Mouse (Mus musculus): Measurements from ENCODE around the gene Farsb.

Gene Farsb

DNA sequence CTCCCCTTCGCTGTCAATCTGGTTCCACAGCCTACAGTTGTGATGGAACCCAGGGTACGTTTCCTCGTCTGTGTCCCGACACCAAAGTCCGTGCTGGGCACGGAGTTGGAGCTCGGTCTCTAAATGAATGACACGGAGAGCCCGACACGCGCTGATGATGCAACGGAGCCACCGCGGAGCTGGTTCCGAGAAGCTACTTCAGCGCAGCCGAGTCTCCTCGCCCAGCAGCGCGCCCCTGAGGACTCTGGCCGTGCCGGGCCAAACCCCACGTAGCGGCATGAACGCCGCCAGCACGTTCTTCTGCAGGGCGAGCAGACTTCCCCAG, 308 bp downstream of the Farsb start:
- no peak for ATAC-seq (ENCODE audit: insufficient number of reproducible peaks, low FRiP score, low TSS enrichment)

DNA sequence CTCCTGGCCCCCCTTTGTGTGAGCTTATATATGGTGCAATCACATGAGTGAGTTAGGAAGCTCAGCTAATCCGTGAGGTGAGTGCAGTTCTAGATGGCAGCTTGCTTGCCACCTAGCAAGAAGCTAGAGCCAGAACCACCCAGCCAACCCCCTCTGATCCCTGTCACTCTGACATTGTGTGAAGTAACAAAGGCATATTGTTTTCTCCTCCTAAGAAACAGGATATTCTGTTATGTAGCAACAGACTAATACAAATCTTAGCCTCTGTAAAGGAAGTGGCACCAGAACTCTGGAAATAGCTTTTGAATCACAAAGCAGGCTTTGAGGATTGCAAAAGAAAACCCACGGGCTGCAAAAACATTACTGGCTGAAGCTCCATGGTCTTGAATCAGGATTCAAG, 4.3 kb downstream of the Farsb start:
- no peak for ATAC-seq (ENCODE audit: insufficient number of reproducible peaks, low FRiP score, low TSS enrichment)

DNA sequence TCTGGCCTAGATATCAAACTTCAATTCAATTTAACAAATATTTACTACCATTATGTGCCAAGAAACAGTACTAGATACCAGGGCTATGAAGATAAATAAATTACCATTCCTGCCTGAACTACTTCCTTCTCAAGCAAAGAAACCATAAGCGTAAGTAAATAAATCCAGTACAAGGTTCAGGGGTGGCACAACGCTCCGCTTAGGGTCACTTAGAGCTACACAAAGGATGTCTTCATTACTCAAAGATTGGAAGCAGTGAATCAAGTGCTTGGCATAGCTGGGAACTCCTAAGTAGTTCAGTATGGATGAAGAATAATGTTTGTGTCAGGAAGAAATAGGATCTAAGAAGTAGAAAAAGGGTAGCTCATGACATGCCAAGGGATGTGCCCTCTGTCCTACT, 5.3 kb downstream of the Farsb start:
- ATAC-seq (ENCODE audit: insufficient number of reproducible peaks, low FRiP score, low TSS enrichment), result no peak

DNA sequence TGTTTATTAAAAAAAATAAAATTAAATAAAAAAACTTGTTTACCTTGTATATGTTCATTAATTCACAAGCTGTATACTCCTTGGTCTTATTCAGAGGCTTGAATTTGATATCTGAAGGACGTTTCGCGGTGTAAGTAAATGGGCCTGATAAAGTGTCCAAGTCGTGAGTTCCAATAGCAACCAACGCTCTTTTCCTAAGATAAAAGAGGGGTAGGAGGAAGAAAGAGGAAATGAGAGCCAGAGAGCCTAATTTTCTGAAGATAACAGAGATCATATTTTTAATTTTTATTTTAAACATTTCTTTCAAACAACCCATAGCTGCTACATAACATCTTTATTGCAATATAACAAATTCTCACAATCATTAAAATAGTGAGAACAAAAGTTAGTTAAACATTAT, 16.3 kb downstream of the Farsb start:
- ATAC-seq (ENCODE audit: insufficient number of reproducible peaks, low FRiP score, low TSS enrichment), result no peak

DNA sequence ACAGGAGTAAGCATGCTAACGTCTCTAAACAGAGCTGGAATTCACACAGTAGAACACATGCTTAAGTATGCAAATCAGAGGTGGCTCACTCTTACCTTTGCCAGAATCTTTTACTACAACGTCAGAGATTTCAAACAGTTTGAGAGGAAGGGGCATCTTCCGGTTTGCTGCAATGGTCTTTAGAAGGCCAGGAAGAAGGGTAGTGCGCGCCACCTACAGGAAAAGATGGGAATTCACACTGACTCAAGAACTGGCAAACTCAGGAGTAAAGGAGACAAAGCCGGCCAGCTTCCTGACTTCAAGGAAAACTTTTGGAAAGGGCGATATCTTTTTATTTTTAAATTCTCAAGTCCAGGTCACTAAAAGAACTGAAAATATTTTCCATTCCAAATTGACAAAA, 34.0 kb downstream of the Farsb start:
- no peak for ATAC-seq (ENCODE audit: insufficient number of reproducible peaks, low FRiP score, low TSS enrichment)

DNA sequence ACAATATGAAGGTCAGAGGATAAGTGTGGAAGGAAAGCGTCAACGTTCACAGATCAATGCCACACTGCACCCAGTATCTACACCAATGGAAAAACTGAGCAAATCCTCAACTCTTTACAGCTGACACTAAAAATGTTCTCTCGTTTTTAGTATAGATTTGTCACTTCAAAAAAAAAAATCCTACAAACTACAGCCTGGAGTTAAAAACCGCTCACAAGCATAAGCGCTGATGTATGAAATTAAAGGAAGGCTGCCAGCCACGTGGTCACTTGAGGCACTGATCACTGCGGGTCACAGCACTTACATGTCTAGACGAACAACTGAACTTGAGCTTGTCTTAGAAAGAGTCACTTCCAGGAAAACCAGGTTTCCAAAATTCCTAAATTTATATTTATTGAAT, 34.8 kb downstream of the Farsb start:
- ATAC-seq (ENCODE audit: insufficient number of reproducible peaks, low FRiP score, low TSS enrichment), result no peak

DNA sequence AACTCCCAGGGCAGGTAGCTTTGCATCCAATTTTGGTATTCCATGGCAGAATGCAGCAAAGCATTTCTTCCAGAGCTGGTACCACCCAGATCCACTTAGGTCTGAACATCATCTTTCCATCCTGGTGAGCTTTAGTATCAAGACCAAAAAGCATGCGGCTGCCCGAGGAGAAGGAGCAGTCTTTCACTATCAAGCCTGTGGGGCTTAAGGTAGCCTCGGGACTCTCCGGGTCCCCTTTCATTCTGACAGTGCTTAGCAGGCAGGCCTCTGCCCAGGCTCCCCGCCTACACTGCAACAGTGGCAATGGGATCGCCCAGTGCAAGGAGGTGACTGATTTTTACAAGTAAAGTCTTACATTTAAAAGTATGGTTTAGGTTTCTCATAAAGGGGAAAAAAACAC, 36.2 kb downstream of the Farsb start:
- no peak for ATAC-seq (ENCODE audit: insufficient number of reproducible peaks, low FRiP score, low TSS enrichment)

DNA sequence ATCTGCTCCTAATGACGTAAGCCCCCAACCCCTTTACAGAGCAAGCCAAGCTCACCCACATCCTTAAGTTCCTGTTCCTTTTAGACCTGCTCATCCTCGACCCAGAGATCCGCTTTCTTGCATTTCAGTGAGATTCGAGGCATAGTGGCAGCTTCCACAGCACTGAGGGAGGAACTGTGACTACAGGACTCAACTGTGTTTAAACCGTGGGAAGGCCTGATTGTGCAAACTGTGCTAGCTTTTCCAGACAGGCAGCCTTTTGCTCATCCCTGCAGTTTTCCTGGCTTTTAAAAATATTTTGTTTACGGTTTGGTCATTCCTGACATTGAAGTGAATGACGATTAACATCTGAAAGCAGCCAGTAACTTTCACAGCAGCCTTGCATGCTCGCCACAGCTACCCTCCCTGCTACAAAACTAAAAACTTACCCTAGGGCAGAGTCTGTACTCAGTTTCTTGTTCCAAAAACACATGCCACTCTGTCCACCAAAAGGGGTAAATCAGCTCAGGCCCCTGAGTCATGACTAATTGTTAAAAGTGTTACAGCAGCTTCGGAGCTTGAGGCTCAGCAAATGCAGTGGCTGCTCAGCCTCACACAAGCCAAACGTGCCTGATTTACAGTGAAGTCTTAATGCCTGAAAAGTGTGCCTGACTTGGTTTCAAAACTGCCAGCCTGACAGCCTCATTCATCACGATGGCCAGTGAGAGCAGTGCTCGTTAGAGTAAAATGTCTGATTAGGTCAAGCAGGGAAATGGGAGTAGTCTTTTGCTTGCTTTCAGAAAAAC, 37.4 kb downstream of the Farsb start:
- ATAC-seq (ENCODE audit: insufficient number of reproducible peaks, low FRiP score, low TSS enrichment), result no peak

DNA sequence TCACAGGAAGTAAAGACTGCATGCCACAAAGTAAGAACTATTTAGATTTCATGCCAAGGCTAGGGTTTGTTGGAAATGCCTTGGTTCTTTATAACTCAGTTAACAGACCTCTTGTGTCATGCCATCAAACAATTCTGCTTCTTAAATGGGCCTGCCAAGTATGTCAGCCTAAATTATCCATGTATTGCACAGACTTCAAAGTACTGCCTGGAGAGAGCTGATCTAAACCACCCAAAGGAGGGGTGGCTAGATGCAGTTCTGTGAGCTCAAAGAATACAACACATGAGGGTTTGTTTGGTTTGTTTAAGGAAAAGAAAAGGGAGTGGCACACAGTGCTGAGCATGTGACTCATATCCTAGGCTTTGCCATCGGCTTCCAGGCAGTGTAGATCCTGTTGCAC, 40.6 kb downstream of the Farsb start:
- no peak for ATAC-seq (ENCODE audit: insufficient number of reproducible peaks, low FRiP score, low TSS enrichment)

DNA sequence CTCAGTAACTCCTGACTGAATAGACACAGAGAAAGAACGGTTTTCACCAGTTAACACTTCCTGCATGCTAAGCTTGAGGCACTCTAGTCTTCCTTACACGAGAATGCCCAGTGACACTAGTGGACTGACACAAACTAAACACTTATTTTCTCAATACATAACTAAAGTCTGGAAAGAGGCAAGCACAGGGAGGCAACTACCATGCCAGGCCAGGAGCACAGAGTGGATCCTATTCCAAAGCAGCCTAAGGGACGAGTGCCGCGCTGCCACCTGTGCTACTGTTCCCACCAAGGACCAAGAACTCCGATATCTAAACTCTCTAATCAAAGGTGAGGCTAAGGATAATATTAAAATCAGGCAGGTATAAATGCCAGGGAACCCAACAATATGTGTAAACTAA, 42.0 kb downstream of the Farsb start:
- ATAC-seq (ENCODE audit: insufficient number of reproducible peaks, low FRiP score, low TSS enrichment), result no peak

DNA sequence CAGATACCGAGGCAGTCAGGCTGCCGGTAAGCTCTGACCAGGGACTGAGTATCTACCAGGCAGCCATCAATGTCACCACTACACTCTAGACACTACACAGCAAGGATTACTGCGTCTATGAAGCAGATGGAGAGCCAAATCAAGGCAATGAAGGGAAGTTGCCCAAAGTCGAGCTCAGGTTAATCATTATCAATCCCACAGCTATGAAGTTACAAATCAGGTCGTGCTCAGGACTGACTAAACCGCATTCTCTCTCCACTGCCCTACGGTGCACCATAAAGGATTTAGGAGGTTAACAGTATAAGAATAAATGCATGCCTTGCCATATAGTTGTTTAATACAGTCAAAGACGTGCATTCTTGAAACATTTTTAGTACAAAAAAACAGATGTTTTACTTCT, 42.5 kb downstream of the Farsb start:
- ATAC-seq (ENCODE audit: insufficient number of reproducible peaks, low FRiP score, low TSS enrichment), result no peak

DNA sequence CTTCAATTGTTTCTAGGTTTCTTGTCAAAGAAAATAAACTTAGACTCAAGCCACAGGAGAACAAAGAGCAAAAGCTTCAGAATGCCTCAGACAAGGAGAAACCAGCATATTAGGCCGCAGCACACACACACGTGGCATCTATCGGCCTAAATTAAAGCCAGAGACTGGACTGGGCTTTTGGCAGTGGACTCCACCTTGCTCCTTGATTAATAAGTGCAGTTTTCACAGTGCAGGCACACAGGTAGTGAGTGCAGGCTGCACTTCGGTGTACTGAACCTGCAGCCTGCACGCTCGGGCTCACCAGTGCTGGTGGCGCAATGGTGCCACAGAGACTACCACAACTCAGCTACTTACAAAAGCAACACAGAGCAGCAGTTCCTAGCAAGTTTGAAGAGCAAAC, 45.6 kb downstream of the Farsb start:
- ATAC-seq (ENCODE audit: insufficient number of reproducible peaks, low FRiP score, low TSS enrichment), result no peak

DNA sequence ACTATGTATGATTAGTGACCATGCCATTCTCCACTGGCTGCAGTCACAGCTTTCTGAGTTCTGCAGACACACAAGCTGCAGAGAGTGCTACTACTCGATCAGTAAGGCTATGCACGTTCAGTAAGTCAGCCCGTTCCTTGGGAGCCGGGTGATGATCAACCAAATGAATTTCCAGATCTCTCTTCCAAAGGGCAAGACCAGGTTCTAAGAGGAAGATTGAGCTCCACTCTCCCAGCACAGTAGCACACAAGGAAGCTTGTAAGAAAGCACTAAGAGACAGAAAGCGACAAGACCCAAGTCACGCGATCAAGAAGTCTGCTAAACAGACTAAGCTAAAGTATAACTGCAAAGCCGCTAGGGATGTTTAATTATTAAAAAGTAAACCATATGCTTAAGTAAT, 48.0 kb downstream of the Farsb start:
- ATAC-seq (ENCODE audit: insufficient number of reproducible peaks, low FRiP score, low TSS enrichment), result no peak

DNA sequence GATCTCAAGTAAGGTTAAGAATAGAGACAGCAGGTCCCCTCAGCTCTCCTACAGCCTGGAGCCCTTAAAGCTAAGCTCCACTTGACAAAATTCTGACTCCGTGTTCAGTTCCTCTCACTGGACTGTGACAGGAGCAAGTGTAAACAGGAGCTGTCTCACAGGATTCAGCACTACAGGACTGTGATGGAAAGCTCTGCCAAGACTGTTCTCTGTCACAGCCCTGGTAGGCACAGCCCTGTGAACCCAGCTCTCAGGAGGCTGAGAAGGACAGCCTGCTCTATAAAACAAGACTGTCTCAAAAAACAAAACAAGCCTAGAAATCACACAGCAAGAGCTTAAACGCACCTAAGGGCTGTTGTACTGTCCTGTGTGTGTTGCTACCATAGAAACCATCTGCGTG, 51.5 kb downstream of the Farsb start:
- no peak for ATAC-seq (ENCODE audit: insufficient number of reproducible peaks, low FRiP score, low TSS enrichment)

DNA sequence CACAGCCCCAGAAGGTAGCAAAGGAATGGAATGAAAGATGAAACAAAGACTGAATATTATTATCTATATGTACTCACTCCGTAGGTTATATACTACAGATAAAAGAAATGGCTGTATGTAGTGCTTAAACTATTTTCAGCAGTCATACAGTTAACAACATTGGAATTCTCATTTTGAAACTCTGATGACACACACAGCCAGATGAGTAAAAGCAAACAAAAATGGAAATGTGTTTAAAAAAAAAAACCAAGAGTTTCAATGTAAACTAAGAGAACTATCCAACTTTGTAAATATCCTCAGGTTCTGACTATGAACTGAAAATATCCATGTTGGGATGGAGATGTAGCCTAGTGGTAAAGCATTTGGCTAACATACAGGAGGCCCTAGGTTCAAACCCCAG, 52.3 kb downstream of the Farsb start:
- no peak for ATAC-seq (ENCODE audit: insufficient number of reproducible peaks, low FRiP score, low TSS enrichment)

DNA sequence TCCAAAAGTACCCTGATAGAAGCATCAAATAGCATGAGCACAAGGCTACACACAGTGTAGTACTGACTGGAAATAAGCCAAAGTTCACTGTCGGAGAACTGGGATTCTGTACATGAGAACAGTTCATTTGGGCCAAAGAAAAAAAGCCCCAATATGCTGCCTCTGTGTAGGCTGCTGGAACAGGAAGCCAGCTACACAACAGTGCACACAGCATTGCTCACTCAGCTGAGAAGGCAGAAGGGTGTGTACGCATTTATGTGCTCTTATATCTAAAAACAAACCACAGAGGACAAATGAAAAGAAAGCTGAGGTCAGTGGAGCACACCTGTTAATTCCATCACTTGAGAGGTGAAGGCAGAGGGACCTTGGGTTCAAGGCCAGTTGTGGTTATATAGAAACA, 52.7 kb downstream of the Farsb start:
- peak; percentile 56; the same call in 1 of the 2 replicates for ATAC-seq (ENCODE audit: insufficient number of reproducible peaks, low FRiP score, low TSS enrichment)

DNA sequence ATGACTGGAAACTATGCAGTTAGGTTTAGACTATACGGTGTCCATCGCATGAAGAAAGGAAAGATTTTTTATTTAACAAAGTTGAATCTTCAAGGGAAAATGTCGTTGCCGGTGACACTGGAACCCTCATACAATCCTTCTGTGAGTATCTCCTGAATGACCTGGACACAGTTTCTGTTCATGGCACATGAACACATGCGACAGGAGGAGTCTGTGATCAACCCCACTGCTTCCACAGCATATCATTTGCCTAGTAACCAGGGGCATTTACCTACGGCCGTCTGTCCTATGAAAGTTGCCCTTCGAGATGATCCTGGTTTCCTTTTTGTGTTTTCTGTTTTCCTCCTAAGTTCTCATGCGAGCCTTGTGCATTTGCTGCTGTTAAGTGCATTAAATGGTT, 55.2 kb downstream of the Farsb start:
- no peak for ATAC-seq (ENCODE audit: insufficient number of reproducible peaks, low FRiP score, low TSS enrichment)

DNA sequence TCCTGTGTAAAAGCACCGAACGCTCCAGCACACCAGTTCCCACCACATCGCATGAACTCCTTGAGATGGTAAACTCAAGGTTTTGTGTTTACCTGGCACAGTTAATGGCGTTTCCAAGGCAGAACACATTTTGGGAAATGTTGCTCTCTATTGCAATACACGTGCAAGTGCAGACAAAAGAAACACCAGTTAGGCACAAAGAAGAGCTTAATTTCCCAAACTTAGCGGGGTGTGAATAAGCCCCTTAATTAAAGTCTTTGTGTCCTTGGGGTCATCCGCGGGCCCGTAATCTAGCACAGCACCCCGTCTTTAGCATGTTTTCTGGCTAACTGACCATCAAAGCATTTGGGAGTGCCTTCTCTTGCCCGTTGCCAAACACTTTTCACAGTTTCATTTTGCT, 59.8 kb downstream of the Farsb start:
- no peak for ATAC-seq (ENCODE audit: insufficient number of reproducible peaks, low FRiP score, low TSS enrichment)

DNA sequence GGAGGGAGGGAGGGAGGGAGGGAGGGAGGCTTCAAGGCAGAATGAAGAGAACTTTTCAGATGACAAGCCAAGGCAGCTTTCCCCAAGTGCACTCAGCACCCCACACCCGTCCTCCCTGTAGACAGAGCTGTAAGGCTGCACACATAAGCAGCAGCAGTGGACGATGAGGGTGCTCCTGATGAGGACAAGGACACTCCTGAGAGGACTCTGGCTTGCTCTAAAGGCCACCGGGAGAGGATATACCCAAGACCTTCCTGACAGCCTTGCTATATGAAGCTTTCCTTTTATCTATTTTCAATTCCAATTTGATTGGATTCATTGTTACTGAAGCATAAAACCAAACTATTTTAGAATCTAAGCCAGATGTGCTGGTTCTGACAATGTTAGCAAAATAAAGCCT, 61.9 kb downstream of the Farsb start:
- no peak for ATAC-seq (ENCODE audit: insufficient number of reproducible peaks, low FRiP score, low TSS enrichment)

DNA sequence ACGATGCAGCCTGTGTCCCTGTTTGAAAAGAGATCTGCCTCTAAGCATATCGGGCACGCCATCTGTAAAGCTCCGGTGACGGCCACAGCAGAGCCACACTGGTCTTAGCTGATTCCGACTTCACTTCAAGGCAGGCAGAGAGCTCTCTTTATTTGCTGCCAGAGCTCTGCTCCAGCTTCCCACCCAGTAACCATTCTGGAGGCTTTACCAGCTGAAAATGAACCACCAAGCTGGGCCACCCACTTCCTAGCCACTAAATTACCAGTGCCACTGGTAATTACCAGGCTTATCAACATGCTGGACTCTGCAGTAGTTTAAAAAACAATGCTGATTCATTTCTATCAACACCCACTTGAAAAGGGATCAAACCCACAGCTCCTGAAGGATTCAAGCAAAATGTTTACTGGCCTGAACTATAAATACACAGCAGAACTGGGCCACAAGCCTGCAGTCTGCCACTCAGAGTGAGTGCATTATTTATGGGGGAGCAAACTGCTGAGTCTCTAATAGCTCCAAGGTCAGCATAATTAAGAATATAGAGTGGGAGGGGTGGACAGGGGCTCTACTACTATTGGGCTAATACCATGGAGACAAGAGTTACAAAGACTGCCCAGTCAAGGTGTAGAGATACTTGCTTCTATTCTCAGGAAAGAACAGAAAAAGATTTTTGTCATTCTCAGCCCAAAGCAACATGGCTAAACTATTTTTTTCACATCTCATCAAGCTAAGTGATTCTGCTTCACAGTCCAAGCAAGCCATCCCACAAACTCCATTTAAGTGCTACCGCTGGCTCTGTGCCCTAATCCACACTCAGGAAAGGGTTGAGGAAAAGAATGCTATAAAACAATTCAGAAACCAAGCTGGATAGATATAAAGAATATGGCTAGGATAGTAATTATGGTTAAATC, 62.6 kb downstream of the Farsb start:
- ATAC-seq (ENCODE audit: insufficient number of reproducible peaks, low FRiP score, low TSS enrichment), result peak; percentile 19; the same call in 1 of the 2 replicates

DNA sequence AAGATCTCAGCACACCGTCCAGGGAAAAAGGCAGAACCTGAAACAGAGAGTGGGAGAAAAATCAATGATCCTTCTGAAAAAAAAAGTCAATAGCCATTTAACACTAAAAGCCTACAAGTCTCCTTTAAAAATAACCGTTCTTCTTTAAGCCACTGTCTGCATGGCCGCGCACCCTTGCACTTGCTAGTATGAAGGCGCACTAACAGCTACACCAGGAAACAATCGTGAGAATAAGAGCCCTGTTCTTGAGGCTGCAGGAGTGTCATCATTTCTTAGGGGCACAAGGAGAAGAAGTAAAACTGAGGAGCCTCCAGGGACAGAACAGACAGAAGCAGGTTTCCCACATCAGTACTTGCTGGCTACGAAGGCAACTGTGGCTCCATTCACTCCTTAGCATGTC, 63.4 kb downstream of the Farsb start:
- ATAC-seq (ENCODE audit: insufficient number of reproducible peaks, low FRiP score, low TSS enrichment), result no peak

DNA sequence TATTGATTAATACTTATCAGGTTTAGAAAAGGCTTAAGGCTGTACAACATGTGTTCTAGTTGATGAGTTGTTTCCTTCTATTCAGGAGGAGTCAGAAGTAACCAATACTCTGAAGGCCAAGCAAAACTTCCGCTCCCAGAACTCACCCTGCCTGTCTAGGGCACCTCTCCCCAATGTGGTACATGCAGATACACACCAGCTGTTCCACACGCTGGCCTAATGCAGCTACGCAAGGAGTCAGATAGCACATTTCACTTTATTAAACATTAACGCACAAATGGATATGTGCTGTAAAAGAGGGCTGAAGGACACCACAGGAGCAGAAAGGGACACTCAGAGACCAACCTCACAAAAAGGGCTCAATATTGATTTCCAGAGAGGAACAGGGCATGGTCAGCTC, 63.8 kb downstream of the Farsb start:
- ATAC-seq (ENCODE audit: insufficient number of reproducible peaks, low FRiP score, low TSS enrichment), result no peak

Measured in cerebellum, adult (tissue).